Mouse (Mus musculus): Measurements from ENCODE around the gene 4930550C14Rik. TPM values are rescaled to one million over a fixed set of nuclear protein-coding genes. Genes with fewer than 3 reads are reported as not detected.

4930550C14Rik gene
- polyA plus RNA-seq (2015; fragmentation: Nextera tagmentation; extraction: Ambion mirVana): 0.29 and 0.55 TPM in 2 replicates

GRCm38 (mm10) chr9:53402291-53402711, at the start of gene 4930550C14Rik:
Gene 4930550C14Rik, plus strand, starts transcription at chr9:53402325.
- Histone ChIP-seq H3K36me3 (no peaks in the 10 kb centered on the region), H3K9ac (no peak within 1 kb of the TSS), H3K4me2 (peak within 1 kb of the TSS; percentile 39), H3K9me3 (no peaks in the 10 kb centered on the region), H3K4me3 (no peak within 1 kb of the TSS), H3K27ac (replicated peaks) (peak within 1 kb of the TSS; percentile 56; the same call in 1 of the 2 replicates), H3K27me3 (no peaks in the 10 kb centered on the region), H3K4me1 (replicated peaks) (peaks cover 32% of the 10 kb centered on the region)
- ATAC-seq (ENCODE audit: low FRiP score, low read depth): peak; percentile 7; the same call in 1 of the 2 replicates
- 19% methylated on average over 11 of the region's 11 CpGs for WGBS

- H3K27ac ChIP-seq (replicated peaks): no peak overlapping the region
- H3K4me2 ChIP-seq: no peak overlapping the region
- WGBS: 92% methylated on average over 5 of the region's 5 CpGs
- peaks cover 2% of the 10 kb centered on the region; the same call in 1 of the 2 replicates for H3K9me3 ChIP-seq
- no peak overlapping the region for H3K4me3 ChIP-seq
- H3K36me3 ChIP-seq: no peaks in the 10 kb centered on the region
- H3K4me1 ChIP-seq (replicated peaks): no peaks in the 10 kb centered on the region
- no peak overlapping the region for H3K9ac ChIP-seq
- H3K27me3 ChIP-seq: no peaks in the 10 kb centered on the region
- ATAC-seq (ENCODE audit: low FRiP score, low read depth): no peak
These were observed 49.0 kb upstream of the 4930550C14Rik start for GRCm38 (mm10) chr9:53353161-53353560.

GRCm38 (mm10) chr9:53356219-53357155, 45.6 kb upstream of the 4930550C14Rik start:
- 75% methylated on average over 14 of the region's 14 CpGs for WGBS

GRCm38 (mm10) chr9:53371339-53371738, 30.8 kb upstream of the 4930550C14Rik start:
- 77% methylated on average over 3 of the region's 3 CpGs for WGBS
- no peak overlapping the region for H3K27ac ChIP-seq (replicated peaks)
- no peaks in the 10 kb centered on the region for H3K36me3 ChIP-seq
- H3K27me3 ChIP-seq: no peaks in the 10 kb centered on the region
- H3K9ac ChIP-seq: no peak overlapping the region
- H3K9me3 ChIP-seq: no peaks in the 10 kb centered on the region
- no peak for ATAC-seq (ENCODE audit: low FRiP score, low read depth)
- no peak overlapping the region for H3K4me2 ChIP-seq
- H3K4me1 ChIP-seq (replicated peaks): no peaks in the 10 kb centered on the region
- H3K4me3 ChIP-seq: no peak overlapping the region

More at GRCm38 (mm10) chr9:53356219-53357155, 45.6 kb upstream of the 4930550C14Rik start:
- H3K9ac ChIP-seq: no peak overlapping the region
- no peak overlapping the region for H3K4me3 ChIP-seq
- ATAC-seq (ENCODE audit: low FRiP score, low read depth): no peak
- no peaks in the 10 kb centered on the region for H3K36me3 ChIP-seq
- H3K4me2 ChIP-seq: no peak overlapping the region
- no peaks in the 10 kb centered on the region for H3K4me1 ChIP-seq (replicated peaks)
- H3K9me3 ChIP-seq: no peaks in the 10 kb centered on the region
- no peaks in the 10 kb centered on the region for H3K27me3 ChIP-seq
- H3K27ac ChIP-seq (replicated peaks): no peak overlapping the region

- H3K36me3 ChIP-seq: no peaks in the 10 kb centered on the region
- 81% methylated on average over 4 of the region's 4 CpGs for WGBS
- H3K27ac ChIP-seq (replicated peaks): no peak overlapping the region
- no peak overlapping the region for H3K4me3 ChIP-seq
- H3K4me2 ChIP-seq: no peak overlapping the region
- no peaks in the 10 kb centered on the region for H3K4me1 ChIP-seq (replicated peaks)
- no peaks in the 10 kb centered on the region for H3K27me3 ChIP-seq
- no peak for ATAC-seq (ENCODE audit: low FRiP score, low read depth)
- H3K9me3 ChIP-seq: no peaks in the 10 kb centered on the region
- no peak overlapping the region for H3K9ac ChIP-seq
These were observed 26.2 kb upstream of the 4930550C14Rik start for GRCm38 (mm10) chr9:53375907-53376306.

- Histone ChIP-seq H3K36me3 (no peaks in the 10 kb centered on the region), H3K9ac (no peak overlapping the region), H3K27ac (replicated peaks) (no peak overlapping the region), H3K4me3 (no peak overlapping the region), H3K4me2 (no peak overlapping the region), H3K9me3 (no peaks in the 10 kb centered on the region), H3K27me3 (no peaks in the 10 kb centered on the region), H3K4me1 (replicated peaks) (no peaks in the 10 kb centered on the region)
- 86% methylated on average over 13 of the region's 13 CpGs for WGBS
- no peak for ATAC-seq (ENCODE audit: low FRiP score, low read depth)
These were observed 25.3 kb upstream of the 4930550C14Rik start for GRCm38 (mm10) chr9:53376820-53377219.

GRCm38 (mm10) chr9:53377597-53377996, 24.5 kb upstream of the 4930550C14Rik start:
- 63% methylated on average over 5 of the region's 5 CpGs for WGBS
- Histone ChIP-seq H3K4me2 (no peak overlapping the region), H3K9me3 (no peaks in the 10 kb centered on the region), H3K9ac (no peak overlapping the region), H3K4me1 (replicated peaks) (no peaks in the 10 kb centered on the region), H3K4me3 (no peak overlapping the region), H3K27me3 (no peaks in the 10 kb centered on the region), H3K36me3 (no peaks in the 10 kb centered on the region), H3K27ac (replicated peaks) (no peak overlapping the region)
- no peak for ATAC-seq (ENCODE audit: low FRiP score, low read depth)

GRCm38 (mm10) chr9:53378171-53378570, 24.0 kb upstream of the 4930550C14Rik start:
- H3K36me3 ChIP-seq: no peaks in the 10 kb centered on the region
- H3K4me1 ChIP-seq (replicated peaks): no peaks in the 10 kb centered on the region
- WGBS: 77% methylated on average over 3 of the region's 3 CpGs
- H3K4me2 ChIP-seq: no peak overlapping the region
- no peak overlapping the region for H3K4me3 ChIP-seq
- H3K9me3 ChIP-seq: no peaks in the 10 kb centered on the region
- no peaks in the 10 kb centered on the region for H3K27me3 ChIP-seq
- ATAC-seq (ENCODE audit: low FRiP score, low read depth): no peak
- no peak overlapping the region for H3K9ac ChIP-seq
- no peak overlapping the region for H3K27ac ChIP-seq (replicated peaks)

GRCm38 (mm10) chr9:53380595-53380994, 21.5 kb upstream of the 4930550C14Rik start:
- peaks cover 8% of the 10 kb centered on the region for H3K4me1 ChIP-seq (replicated peaks)
- H3K4me3 ChIP-seq: no peak overlapping the region
- no peaks in the 10 kb centered on the region for H3K36me3 ChIP-seq
- no peaks in the 10 kb centered on the region for H3K9me3 ChIP-seq
- no peak overlapping the region for H3K4me2 ChIP-seq
- 88% methylated on average over 2 of the region's 2 CpGs for WGBS
- ATAC-seq (ENCODE audit: low FRiP score, low read depth): no peak
- no peak overlapping the region for H3K27ac ChIP-seq (replicated peaks)
- no peak overlapping the region for H3K9ac ChIP-seq
- no peaks in the 10 kb centered on the region for H3K27me3 ChIP-seq

GRCm38 (mm10) chr9:53381113-53381615, 21.0 kb upstream of the 4930550C14Rik start:
- Histone ChIP-seq H3K36me3 (no peaks in the 10 kb centered on the region), H3K4me1 (replicated peaks) (peaks cover 10% of the 10 kb centered on the region), H3K27ac (replicated peaks) (no peak overlapping the region), H3K4me3 (no peak overlapping the region), H3K9me3 (no peaks in the 10 kb centered on the region), H3K4me2 (no peak overlapping the region), H3K9ac (no peak overlapping the region), H3K27me3 (no peaks in the 10 kb centered on the region)
- 82% methylated on average over 5 of the region's 5 CpGs for WGBS
- ATAC-seq (ENCODE audit: low FRiP score, low read depth): no peak

- peak within 1 kb of the TSS; percentile 66 for H3K4me3 ChIP-seq
- H3K27me3 ChIP-seq: no peaks in the 10 kb centered on the region
- under 1% methylated on average over 73 of the region's 75 CpGs for WGBS
- H3K27ac ChIP-seq (replicated peaks): peak within 1 kb of the TSS; percentile 82
- H3K9me3 ChIP-seq: no peaks in the 10 kb centered on the region
- H3K36me3 ChIP-seq: no peaks in the 10 kb centered on the region
- H3K9ac ChIP-seq: peak within 1 kb of the TSS; percentile 64
- peak; percentile 95 for ATAC-seq (ENCODE audit: low FRiP score, low read depth)
- peaks cover 10% of the 10 kb centered on the region for H3K4me1 ChIP-seq (replicated peaks)
- H3K4me2 ChIP-seq: peak within 1 kb of the TSS; percentile 94
These were observed 17.9 kb upstream of the 4930550C14Rik start, which contains the start of gene Kdelc2 for GRCm38 (mm10) chr9:53383951-53384866. Gene Kdelc2, plus strand, starts transcription at chr9:53384025.
